Mouse (Mus musculus): ENCODE data around the gene Jmjd6.

Gene Jmjd6

GRCm38 (mm10) chr11:116806136-116807071, 36.8 kb downstream of the Jmjd6 start:
- no peak for DNase-seq (ENCODE audit: low spot score)

- DNase-seq (ENCODE audit: low spot score): no peak
Measured at GRCm38 (mm10) chr11:116802709-116803108, 40.5 kb downstream of the Jmjd6 start.

- no peak for DNase-seq (ENCODE audit: low spot score)
Measured at GRCm38 (mm10) chr11:116801106-116801505, 42.1 kb downstream of the Jmjd6 start.

GRCm38 (mm10) chr11:116799364-116799763, 43.9 kb downstream of the Jmjd6 start:
- no peak for DNase-seq (ENCODE audit: low spot score)
